Mouse (Mus musculus): ENCODE measurements around the gene Cldn11. TPM values are rescaled to one million over a fixed set of nuclear protein-coding genes. Genes with fewer than 3 reads are reported as not detected.
A peak's percentile ranks its signal among the peaks of the same experiment; 100 is the strongest.
"Not testable (repeated sequence)": the region's sequence is repeated elsewhere in the genome, so short reads cannot be mapped to it uniquely, and the experiment has no call there.

The Cldn11 gene
- not detected in 3 replicates for total RNA-seq (2017)

- no peak for ATAC-seq (replicated peaks; ENCODE audit: insufficient number of reproducible peaks, low FRiP score, low TSS enrichment, poor library complexity, severe bottlenecking)
Measured at GRCm38 (mm10) chr3:31149706-31150105, at the start of gene Cldn11. Gene Cldn11 (plus strand): TSS chr3:31149920.

GRCm38 (mm10) chr3:31100026-31100425 lies 49.7 kb upstream of the Cldn11 start:
- ATAC-seq (replicated peaks; ENCODE audit: insufficient number of reproducible peaks, low FRiP score, low TSS enrichment, poor library complexity, severe bottlenecking) = no peak

GRCm38 (mm10) chr3:31100802-31101201 lies 48.9 kb upstream of the Cldn11 start:
- ATAC-seq (replicated peaks; ENCODE audit: insufficient number of reproducible peaks, low FRiP score, low TSS enrichment, poor library complexity, severe bottlenecking) = no peak

- ATAC-seq (replicated peaks; ENCODE audit: insufficient number of reproducible peaks, low FRiP score, low TSS enrichment, poor library complexity, severe bottlenecking) = no peak
Measured at GRCm38 (mm10) chr3:31104936-31105335, 44.8 kb upstream of the Cldn11 start.

- ATAC-seq (replicated peaks; ENCODE audit: insufficient number of reproducible peaks, low FRiP score, low TSS enrichment, poor library complexity, severe bottlenecking) = peak; percentile 74
Measured at GRCm38 (mm10) chr3:31106597-31106996, 43.1 kb upstream of the Cldn11 start.

- ATAC-seq (replicated peaks; ENCODE audit: insufficient number of reproducible peaks, low FRiP score, low TSS enrichment, poor library complexity, severe bottlenecking) = no peak
Measured at GRCm38 (mm10) chr3:31107674-31108073, 42.0 kb upstream of the Cldn11 start.

- ATAC-seq (replicated peaks; ENCODE audit: insufficient number of reproducible peaks, low FRiP score, low TSS enrichment, poor library complexity, severe bottlenecking) = peak; percentile 69; the same call in 1 of the 2 replicates
Measured at GRCm38 (mm10) chr3:31109108-31109507, 40.6 kb upstream of the Cldn11 start.

GRCm38 (mm10) chr3:31123098-31123497 lies 26.6 kb upstream of the Cldn11 start:
- no peak for ATAC-seq (replicated peaks; ENCODE audit: insufficient number of reproducible peaks, low FRiP score, low TSS enrichment, poor library complexity, severe bottlenecking)

- no peak for ATAC-seq (replicated peaks; ENCODE audit: insufficient number of reproducible peaks, low FRiP score, low TSS enrichment, poor library complexity, severe bottlenecking)
Measured at GRCm38 (mm10) chr3:31126303-31126702, 23.4 kb upstream of the Cldn11 start.

- no peak for ATAC-seq (replicated peaks; ENCODE audit: insufficient number of reproducible peaks, low FRiP score, low TSS enrichment, poor library complexity, severe bottlenecking)
Measured at GRCm38 (mm10) chr3:31126848-31127247, 22.9 kb upstream of the Cldn11 start.

GRCm38 (mm10) chr3:31129766-31130165 lies 20.0 kb upstream of the Cldn11 start:
- no peak for ATAC-seq (replicated peaks; ENCODE audit: insufficient number of reproducible peaks, low FRiP score, low TSS enrichment, poor library complexity, severe bottlenecking)

GRCm38 (mm10) chr3:31133664-31134063 lies 16.1 kb upstream of the Cldn11 start:
- ATAC-seq (replicated peaks; ENCODE audit: insufficient number of reproducible peaks, low FRiP score, low TSS enrichment, poor library complexity, severe bottlenecking) = no peak; the same call in 1 of the 2 replicates

GRCm38 (mm10) chr3:31134246-31134645 lies 15.5 kb upstream of the Cldn11 start:
- no peak for ATAC-seq (replicated peaks; ENCODE audit: insufficient number of reproducible peaks, low FRiP score, low TSS enrichment, poor library complexity, severe bottlenecking)

- no peak for ATAC-seq (replicated peaks; ENCODE audit: insufficient number of reproducible peaks, low FRiP score, low TSS enrichment, poor library complexity, severe bottlenecking)
Measured at GRCm38 (mm10) chr3:31134696-31135095, 15.0 kb upstream of the Cldn11 start.

GRCm38 (mm10) chr3:31136591-31136990 lies 13.1 kb upstream of the Cldn11 start:
- not testable (repeated sequence) for ATAC-seq (replicated peaks; ENCODE audit: insufficient number of reproducible peaks, low FRiP score, low TSS enrichment, poor library complexity, severe bottlenecking)

- peak; percentile 54 for ATAC-seq (replicated peaks; ENCODE audit: insufficient number of reproducible peaks, low FRiP score, low TSS enrichment, poor library complexity, severe bottlenecking)
Measured at GRCm38 (mm10) chr3:31138454-31139424, 11.0 kb upstream of the Cldn11 start.

- ATAC-seq (replicated peaks; ENCODE audit: insufficient number of reproducible peaks, low FRiP score, low TSS enrichment, poor library complexity, severe bottlenecking) = no peak
Measured at GRCm38 (mm10) chr3:31141621-31142020, 8.1 kb upstream of the Cldn11 start.

GRCm38 (mm10) chr3:31145222-31145621 lies 4.5 kb upstream of the Cldn11 start:
- ATAC-seq (replicated peaks; ENCODE audit: insufficient number of reproducible peaks, low FRiP score, low TSS enrichment, poor library complexity, severe bottlenecking) = not testable (repeated sequence)

GRCm38 (mm10) chr3:31145641-31146290 lies 4.0 kb upstream of the Cldn11 start:
- ATAC-seq (replicated peaks; ENCODE audit: insufficient number of reproducible peaks, low FRiP score, low TSS enrichment, poor library complexity, severe bottlenecking) = peak; percentile 82

GRCm38 (mm10) chr3:31148595-31148994 lies 1.1 kb upstream of the Cldn11 start:
- no peak for ATAC-seq (replicated peaks; ENCODE audit: insufficient number of reproducible peaks, low FRiP score, low TSS enrichment, poor library complexity, severe bottlenecking)

All from monocyte, adult 5-6 weeks (primary cell).